Mouse (Mus musculus): ENCODE results near the gene Lrrc8b. TPM values are rescaled to one million over a fixed set of nuclear protein-coding genes. Genes with fewer than 3 reads are reported as not detected.

Lrrc8b gene
- polyA plus RNA-seq, 1 experiment, result 17.9 TPM

- WGBS, result 58% methylated on average over 2 of the region's 2 CpGs
- no peak overlapping the region for H3K27ac ChIP-seq (ENCODE audit: insufficient read depth, low read depth, low read length)
- no peak for DNase-seq
- no peak overlapping the region for H3K4me3 ChIP-seq (ENCODE audit: insufficient read depth, low read depth, low read length)
- no peaks in the 10 kb centered on the region for H3K27me3 ChIP-seq (replicated peaks; ENCODE audit: control insufficient read depth, insufficient read depth, low read length)
- TF ChIP-seq CTCF (conservative IDR thresholded peaks at IDR 0.05; ENCODE audit: insufficient read depth, insufficient read length, low read depth, low read length) (no peak), POLR2A (IDR thresholded peaks at IDR 0.05; ENCODE audit: low read depth, low read length) (no peak)
- H3K36me3 ChIP-seq (ENCODE audit: control insufficient read depth, insufficient read depth, low read length), result no peaks in the 10 kb centered on the region
- H3K4me1 ChIP-seq (ENCODE audit: control insufficient read depth, insufficient read depth, low read length), result no peaks in the 10 kb centered on the region
These were observed 68.1 kb downstream of the Lrrc8b start for GRCm38 (mm10) chr5:105483632-105484031.

GRCm38 (mm10) chr5:105484247-105484646, 68.7 kb downstream of the Lrrc8b start:
- WGBS, result 95% methylated on average over 6 of the region's 6 CpGs
- no peaks in the 10 kb centered on the region for H3K36me3 ChIP-seq (ENCODE audit: control insufficient read depth, insufficient read depth, low read length)

GRCm38 (mm10) chr5:105484891-105485290, 69.3 kb downstream of the Lrrc8b start:
- Histone ChIP-seq H3K27ac (ENCODE audit: insufficient read depth, low read depth, low read length) (no peak overlapping the region), H3K36me3 (ENCODE audit: control insufficient read depth, insufficient read depth, low read length) (no peaks in the 10 kb centered on the region), H3K4me3 (ENCODE audit: insufficient read depth, low read depth, low read length) (no peak overlapping the region), H3K27me3 (replicated peaks; ENCODE audit: control insufficient read depth, insufficient read depth, low read length) (no peaks in the 10 kb centered on the region), H3K4me1 (ENCODE audit: control insufficient read depth, insufficient read depth, low read length) (no peaks in the 10 kb centered on the region)
- TF ChIP-seq CTCF (conservative IDR thresholded peaks at IDR 0.05; ENCODE audit: insufficient read depth, insufficient read length, low read depth, low read length), result no peak
- no peak for TF ChIP-seq POLR2A (IDR thresholded peaks at IDR 0.05; ENCODE audit: low read depth, low read length)
- WGBS, result 94% methylated on average over 14 of the region's 14 CpGs
- DNase-seq, result no peak

More at GRCm38 (mm10) chr5:105484247-105484646, 68.7 kb downstream of the Lrrc8b start:
- Histone ChIP-seq H3K4me1 (ENCODE audit: control insufficient read depth, insufficient read depth, low read length) (no peaks in the 10 kb centered on the region), H3K27ac (ENCODE audit: insufficient read depth, low read depth, low read length) (no peak overlapping the region), H3K27me3 (replicated peaks; ENCODE audit: control insufficient read depth, insufficient read depth, low read length) (no peaks in the 10 kb centered on the region), H3K4me3 (ENCODE audit: insufficient read depth, low read depth, low read length) (no peak overlapping the region)
- DNase-seq, result no peak
- TF ChIP-seq POLR2A (IDR thresholded peaks at IDR 0.05; ENCODE audit: low read depth, low read length) (no peak), CTCF (conservative IDR thresholded peaks at IDR 0.05; ENCODE audit: insufficient read depth, insufficient read length, low read depth, low read length) (no peak)

- 85% methylated on average over 5 of the region's 5 CpGs for WGBS
- DNase-seq, result no peak
- H3K27ac ChIP-seq (ENCODE audit: insufficient read depth, low read depth, low read length), result no peak overlapping the region
- H3K4me3 ChIP-seq (ENCODE audit: insufficient read depth, low read depth, low read length), result no peak overlapping the region
- no peak for TF ChIP-seq POLR2A (IDR thresholded peaks at IDR 0.05; ENCODE audit: low read depth, low read length)
- TF ChIP-seq CTCF (conservative IDR thresholded peaks at IDR 0.05; ENCODE audit: insufficient read depth, insufficient read length, low read depth, low read length), result no peak
- no peaks in the 10 kb centered on the region for H3K36me3 ChIP-seq (ENCODE audit: control insufficient read depth, insufficient read depth, low read length)
- peaks cover under 1% of the 10 kb centered on the region; the same call in 1 of the 2 replicates for H3K4me1 ChIP-seq (ENCODE audit: control insufficient read depth, insufficient read depth, low read length)
- no peaks in the 10 kb centered on the region for H3K27me3 ChIP-seq (replicated peaks; ENCODE audit: control insufficient read depth, insufficient read depth, low read length)
These were observed 74.6 kb downstream of the Lrrc8b start for GRCm38 (mm10) chr5:105490211-105490610.

- DNase-seq, result no peak
- TF ChIP-seq POLR2A (IDR thresholded peaks at IDR 0.05; ENCODE audit: low read depth, low read length) (no peak), CTCF (conservative IDR thresholded peaks at IDR 0.05; ENCODE audit: insufficient read depth, insufficient read length, low read depth, low read length) (0 out of 2 replicates have a peak, but pooled peaks have one; percentile 17)
- no peak overlapping the region for H3K27ac ChIP-seq (ENCODE audit: insufficient read depth, low read depth, low read length)
- H3K4me3 ChIP-seq (ENCODE audit: insufficient read depth, low read depth, low read length), result no peak overlapping the region
- no peaks in the 10 kb centered on the region for H3K27me3 ChIP-seq (replicated peaks; ENCODE audit: control insufficient read depth, insufficient read depth, low read length)
- WGBS, result 73% methylated on average over 4 of the region's 4 CpGs
- H3K4me1 ChIP-seq (ENCODE audit: control insufficient read depth, insufficient read depth, low read length), result peaks cover 6% of the 10 kb centered on the region; the same call in 1 of the 2 replicates
- H3K36me3 ChIP-seq (ENCODE audit: control insufficient read depth, insufficient read depth, low read length), result no peaks in the 10 kb centered on the region
These were observed 75.8 kb downstream of the Lrrc8b start for GRCm38 (mm10) chr5:105491389-105491788.

GRCm38 (mm10) chr5:105492367-105493246, 77.0 kb downstream of the Lrrc8b start:
- Histone ChIP-seq H3K4me3 (ENCODE audit: insufficient read depth, low read depth, low read length) (no peak overlapping the region), H3K4me1 (ENCODE audit: control insufficient read depth, insufficient read depth, low read length) (peaks cover 6% of the 10 kb centered on the region; the same call in 1 of the 2 replicates), H3K27me3 (replicated peaks; ENCODE audit: control insufficient read depth, insufficient read depth, low read length) (no peaks in the 10 kb centered on the region), H3K36me3 (ENCODE audit: control insufficient read depth, insufficient read depth, low read length) (no peaks in the 10 kb centered on the region), H3K27ac (ENCODE audit: insufficient read depth, low read depth, low read length) (no peak overlapping the region)
- TF ChIP-seq CTCF (conservative IDR thresholded peaks at IDR 0.05; ENCODE audit: insufficient read depth, insufficient read length, low read depth, low read length), result peak; percentile 41; the same call in 1 of the 2 replicates
- TF ChIP-seq POLR2A (IDR thresholded peaks at IDR 0.05; ENCODE audit: low read depth, low read length), result no peak
- peak; percentile 69 for DNase-seq
- WGBS, result 38% methylated on average over 10 of the region's 10 CpGs

- H3K36me3 ChIP-seq (ENCODE audit: control insufficient read depth, insufficient read depth, low read length), result no peaks in the 10 kb centered on the region
- TF ChIP-seq POLR2A (IDR thresholded peaks at IDR 0.05; ENCODE audit: low read depth, low read length), result no peak
- TF ChIP-seq CTCF (conservative IDR thresholded peaks at IDR 0.05; ENCODE audit: insufficient read depth, insufficient read length, low read depth, low read length), result no peak
- no peak for DNase-seq
- no peak overlapping the region for H3K4me3 ChIP-seq (ENCODE audit: insufficient read depth, low read depth, low read length)
- H3K27ac ChIP-seq (ENCODE audit: insufficient read depth, low read depth, low read length), result no peak overlapping the region
- peaks cover 6% of the 10 kb centered on the region; the same call in 1 of the 2 replicates for H3K4me1 ChIP-seq (ENCODE audit: control insufficient read depth, insufficient read depth, low read length)
- WGBS, result 94% methylated on average over 7 of the region's 7 CpGs
- H3K27me3 ChIP-seq (replicated peaks; ENCODE audit: control insufficient read depth, insufficient read depth, low read length), result no peaks in the 10 kb centered on the region
These were observed 77.8 kb downstream of the Lrrc8b start for GRCm38 (mm10) chr5:105493377-105493776.

Measured in kidney, adult 2 months (tissue).